Mouse (Mus musculus) MEL (cell line): ENCODE data around the gene Uspl1. TPM values are rescaled to one million over a fixed set of nuclear protein-coding genes. Genes with fewer than 3 reads are reported as not detected.

Source experiments
- DNase-seq: peaks from one replicate; pipeline ENCODE4 v3.0.0; 2011; ENCODE audit warnings: low read depth, low spot score
- H3K27ac ChIP-seq: 2 replicates; pipeline ENCODE4 v1.5.1; 2012; ENCODE audit warnings: low read depth, mild to moderate bottlenecking, control low read depth, low read length, moderate library complexity; ENCODE audit not compliant: control insufficient read depth
- H3K27me3 ChIP-seq, 2 experiments: fragments of 150-350 bp in 1 of 2; sonication (generic) in 1 of 2; 2 replicates each; pipeline ENCODE4 v1.6.1; 2012; ENCODE audit warnings: low read length in 2 of 2, mild to moderate bottlenecking in 2 of 2, improper control_type of control experiment in 1 of 2, moderate library complexity in 1 of 2; ENCODE audit not compliant: insufficient read depth in 2 of 2, control insufficient read depth in 1 of 2
- H3K36me3 ChIP-seq, 2 experiments: 2 replicates each; pipeline ENCODE4 v1.6.1; 2012 to 2014; ENCODE audit warnings: low read length in 2 of 2, improper control_type of control experiment in 1 of 2, inconsistent platforms in 1 of 2, mild to moderate bottlenecking in 1 of 2; ENCODE audit not compliant: insufficient read depth in 2 of 2, control insufficient read depth in 1 of 2
- H3K4me1 ChIP-seq, 2 experiments: fragments of 150-350 bp in 1 of 2; sonication (generic) in 1 of 2; 2 replicates each; pipeline ENCODE4 v1.6.1; 2012; ENCODE audit warnings: low read length in 2 of 2, improper control_type of control experiment in 1 of 2, mild to moderate bottlenecking in 1 of 2; ENCODE audit not compliant: insufficient read depth in 2 of 2, control insufficient read depth in 1 of 2
- H3K4me3 ChIP-seq, 2 experiments: fragments of 150-350 bp in 1 of 2; sonication (generic) in 1 of 2; 2 replicates each; pipeline ENCODE4 v1.5.1; 2012; ENCODE audit warnings: low read depth in 2 of 2, low read length in 2 of 2, mild to moderate bottlenecking in 2 of 2, moderate library complexity in 2 of 2, control low read depth in 1 of 2, improper control_type of control experiment in 1 of 2; ENCODE audit not compliant: control insufficient read depth in 1 of 2, insufficient read depth in 1 of 2
- H3K79me2 ChIP-seq: 2 replicates; pipeline ENCODE4 v1.6.1; 2012; ENCODE audit warnings: mild to moderate bottlenecking, low read length, moderate library complexity; ENCODE audit not compliant: control insufficient read depth, poor library complexity, insufficient read depth
- H3K9ac ChIP-seq: 2 replicates; pipeline ENCODE4 v1.6.1; 2012; ENCODE audit warnings: low read depth, mild to moderate bottlenecking, control low read depth, low read length, moderate library complexity; ENCODE audit not compliant: control insufficient read depth, poor library complexity, severe bottlenecking
- H3K9me3 ChIP-seq: fragments of 150-350 bp; sonication (generic); replicated peaks from 2 replicates; pipeline ENCODE4 v1.6.1; 2012; ENCODE audit warnings: mild to moderate bottlenecking, low read length, improper control_type of control experiment, moderate library complexity; ENCODE audit not compliant: insufficient read depth
- CHD2 ChIP-seq: IDR thresholded peaks from 2 replicates; pipeline ENCODE4 v1.6.1; 2011; ENCODE audit warnings: low read length, improper control_type of control experiment
- ELF1 ChIP-seq: IDR thresholded peaks from 2 replicates; pipeline ENCODE4 v1.6.1; 2014; ENCODE audit warnings: low read depth, mild to moderate bottlenecking, inconsistent platforms, low read length, improper control_type of control experiment, moderate library complexity
- EP300 ChIP-seq, 2 experiments: IDR thresholded peaks; 2 replicates each; pipeline ENCODE4 v1.6.1; 2011; ENCODE audit warnings: improper control_type of control experiment in 2 of 2, low read length in 2 of 2, low read depth in 1 of 2, mild to moderate bottlenecking in 1 of 2
- ETS1 ChIP-seq: IDR thresholded peaks from 2 replicates; pipeline ENCODE4 v1.6.1; 2012; ENCODE audit warnings: low read depth, mild to moderate bottlenecking, inconsistent platforms, low read length, improper control_type of control experiment, moderate library complexity
- GATA1 ChIP-seq: IDR thresholded peaks from 2 replicates; pipeline ENCODE4 v1.6.1; 2011; ENCODE audit warnings: low read depth, low read length, improper control_type of control experiment
- MAFK ChIP-seq: IDR thresholded peaks from 2 replicates; pipeline ENCODE4 v1.6.1; 2011; ENCODE audit warnings: low read depth, mild to moderate bottlenecking, low read length, improper control_type of control experiment, borderline replicate concordance
- MAX ChIP-seq: IDR thresholded peaks from 2 replicates; pipeline ENCODE4 v1.6.1; 2011; ENCODE audit warnings: low read length, improper control_type of control experiment
- MAZ ChIP-seq: IDR thresholded peaks from 2 replicates; pipeline ENCODE4 v1.6.1; 2012; ENCODE audit warnings: low read depth, mild to moderate bottlenecking, inconsistent platforms, low read length, improper control_type of control experiment
- MXI1 ChIP-seq: IDR thresholded peaks from 2 replicates; pipeline ENCODE4 v1.6.1; 2011; ENCODE audit warnings: mild to moderate bottlenecking, low read depth, low read length, improper control_type of control experiment
- MYB ChIP-seq: IDR thresholded peaks from 2 replicates; pipeline ENCODE4 v1.6.1; 2011; ENCODE audit warnings: mild to moderate bottlenecking, low read depth, low read length, improper control_type of control experiment
- MYC ChIP-seq: IDR thresholded peaks from 2 replicates; pipeline ENCODE4 v1.6.1; 2011; ENCODE audit warnings: low read depth, mild to moderate bottlenecking, low read length, improper control_type of control experiment, moderate library complexity
- POLR2A ChIP-seq, 2 experiments: IDR thresholded peaks; 2 replicates each; pipeline ENCODE4 v1.6.1; 2011 to 2012; ENCODE audit warnings: low read length in 2 of 2, mild to moderate bottlenecking in 2 of 2, control low read depth in 1 of 2, improper control_type of control experiment in 1 of 2, low read depth in 1 of 2, moderate library complexity in 1 of 2; ENCODE audit not compliant: control insufficient read depth in 1 of 2, insufficient read depth in 1 of 2, poor library complexity in 1 of 2
- POLR2AphosphoS2 ChIP-seq: IDR thresholded peaks from 2 replicates; pipeline ENCODE4 v1.6.1; 2011; ENCODE audit warnings: low read length, improper control_type of control experiment
- POLR2AphosphoS5 ChIP-seq: IDR thresholded peaks from 2 replicates; pipeline ENCODE4 v1.6.1; 2012; ENCODE audit warnings: low read depth, borderline replicate concordance, mild to moderate bottlenecking, inconsistent platforms, low read length, moderate library complexity, mixed read lengths
- SMC3 ChIP-seq: IDR thresholded peaks from 2 replicates; pipeline ENCODE4 v1.6.1; 2011; ENCODE audit warnings: low read depth, low read length, improper control_type of control experiment
- TCF12 ChIP-seq: IDR thresholded peaks from 2 replicates; pipeline ENCODE4 v1.6.1; 2014; ENCODE audit warnings: low read depth, mild to moderate bottlenecking, inconsistent platforms, low read length, improper control_type of control experiment, moderate library complexity
- ZMIZ1 ChIP-seq: IDR thresholded peaks from 2 replicates; pipeline ENCODE4 v1.6.1; 2012; ENCODE audit warnings: low read depth, mild to moderate bottlenecking, inconsistent platforms, low read length, improper control_type of control experiment, moderate library complexity
- ZNF384 ChIP-seq: IDR thresholded peaks from 2 replicates; pipeline ENCODE4 v1.6.1; 2012; ENCODE audit warnings: low read depth, mild to moderate bottlenecking, inconsistent platforms, low read length, improper control_type of control experiment
- polyA plus RNA-seq, 2 experiments: library from polyadenylated mRNA; stranded (reverse) in 1 of 2; unstranded in 1 of 2; fragments of >175 nt in 1 of 2; fragments of >200 nt in 1 of 2; gene quantifications; 2 replicates each; pipeline versions ENCODE4 v1.2.1 to v1.2.4; 2012; ENCODE audit warnings: low replicate concordance in 2 of 2, low read depth in 1 of 2; ENCODE audit not compliant: insufficient read length in 2 of 2, insufficient read depth in 1 of 2, missing spikeins in 1 of 2
- total RNA-seq: library from RNA; depleted of rRNA; stranded (reverse); fragments of 300-350 nt; gene quantifications from 2 replicates; pipeline ENCODE4 v1.2.3, GENCODE M21; 2012

The Uspl1 gene
- total and polyA plus RNA-seq, 3 experiments: 68.5 to 179 (median 94.4) TPM

- TF ChIP-seq POLR2AphosphoS5: peak; percentile 21; the same call in 1 of the 2 replicates
- TF ChIP-seq SMC3: no peak
- Histone ChIP-seq H3K36me3 (peaks cover 26 to 28% of the 10 kb centered on the region in 2 experiments), H3K9ac (no peak overlapping the region), H3K4me1 (peaks cover 13 to 26% of the 10 kb centered on the region in 2 experiments), H3K27me3 (no peaks in the 10 kb centered on the region), H3K27ac (no peak overlapping the region), H3K4me3 (no peak overlapping the region), H3K79me2 (no peaks in the 10 kb centered on the region), H3K9me3 (no peaks in the 10 kb centered on the region)
- DNase-seq: no peak
Measured at GRCm38 (mm10) chr5:149215540-149215939, 31.4 kb downstream of the Uspl1 start.

GRCm38 (mm10) chr5:149217524-149218357, 33.6 kb downstream of the Uspl1 start:
- Histone ChIP-seq H3K4me3 (no peak overlapping the region), H3K9me3 (no peaks in the 10 kb centered on the region), H3K9ac (no peak overlapping the region), H3K36me3 (peaks cover 15 to 40% of the 10 kb centered on the region in 2 experiments), H3K4me1 (peaks cover 22 to 39% of the 10 kb centered on the region in 2 experiments), H3K27ac (peak overlapping the region; percentile 24), H3K79me2 (no peaks in the 10 kb centered on the region), H3K27me3 (no peaks in the 10 kb centered on the region)
- TF ChIP-seq MXI1 (0 out of 2 replicates have a peak, but pooled peaks have one; percentile 32), MYC (no peak), EP300 (IDR thresholded peaks at IDR 0.05; ENCODE audit: low read depth in 1 of 2, low read length in 2 of 2) (peak; percentile 6 to 46; a peak in 1 of 4 replicates), TCF12 (peak; percentile 53; the same call in 1 of the 2 replicates), ZNF384 (no peak), POLR2AphosphoS2 (peak; percentile 78), MYB (0 out of 2 replicates have a peak, but pooled peaks have one; percentile 15), ETS1 (peak; percentile 28; the same call in 1 of the 2 replicates), ZMIZ1 (0 out of 2 replicates have a peak, but pooled peaks have one; percentile 57), MAX (0 out of 2 replicates have a peak, but pooled peaks have one; percentile 33), CHD2 (peak; percentile 17; the same call in 1 of the 2 replicates), MAFK (0 out of 2 replicates have a peak, but pooled peaks have one; percentile 22), MAZ (peak; percentile 83), ELF1 (no peak), GATA1 (peak; percentile 67), POLR2AphosphoS5 (no peak), POLR2A (IDR thresholded peaks at IDR 0.05; ENCODE audit: control insufficient read depth in 1 of 2, insufficient read depth in 1 of 2, low read depth in 1 of 2, low read length in 2 of 2, poor library complexity in 1 of 2) (peak in 1 of 2 experiments; percentile 33; a peak in 1 of 4 replicates)
- peak; percentile 59 for DNase-seq
